Mouse (Mus musculus) cerebellum, adult 9-10 months (tissue): Measurements from ENCODE around the gene Aff1.

Experiments used
- DNase-seq: peaks from one replicate; pipeline ENCODE4 v3.0.0; 2022

The Aff1 gene

DNA sequence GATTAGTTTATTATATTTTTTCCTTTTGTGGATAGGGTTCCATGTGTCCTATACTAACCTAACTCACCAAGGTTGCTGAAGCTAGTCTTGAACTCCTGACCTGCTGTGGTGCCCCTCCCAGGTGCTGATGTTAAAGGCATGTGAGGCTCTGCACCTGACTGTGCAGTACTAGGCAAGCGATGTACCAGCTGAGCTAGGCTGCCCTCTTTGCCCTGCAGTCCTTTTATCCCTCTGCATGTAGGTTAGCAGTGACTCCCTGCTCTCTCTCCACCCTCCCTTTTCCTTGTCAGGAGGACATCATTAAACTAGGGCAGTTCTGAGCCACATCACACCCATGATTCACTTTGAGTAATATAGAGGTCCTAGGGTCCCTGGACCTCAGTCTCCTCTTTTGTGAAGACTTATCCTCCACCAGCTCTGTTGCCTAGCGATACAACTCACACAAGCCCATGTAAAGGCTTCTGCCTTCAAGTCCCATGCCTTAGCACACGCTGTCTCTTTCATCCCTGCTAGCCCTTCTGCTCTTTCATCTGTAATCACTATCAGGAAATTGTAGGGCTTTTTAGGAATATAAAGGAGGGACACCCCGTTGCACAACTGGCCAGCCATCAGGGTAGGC lies 35.7 kb downstream of the Aff1 start:
- no peak for DNase-seq

DNA sequence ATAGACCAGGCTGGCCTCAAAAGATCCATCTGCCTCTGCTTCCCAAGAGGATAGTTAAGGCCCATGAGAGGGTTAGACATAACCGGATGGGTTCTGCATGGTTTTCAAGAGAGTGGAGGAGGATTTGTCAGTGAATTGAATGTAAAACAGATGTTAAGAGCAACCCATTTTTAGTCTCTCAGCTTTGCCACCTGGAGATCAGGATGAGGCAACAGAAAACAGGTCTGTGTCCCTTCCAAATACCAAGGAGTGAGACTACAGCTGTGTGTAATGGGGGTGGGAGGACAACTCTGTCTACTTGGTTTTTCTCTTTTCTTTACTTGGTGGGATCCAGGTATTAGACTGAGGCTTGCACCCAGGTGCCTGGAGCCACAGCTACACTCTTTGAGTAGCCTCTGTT lies 37.1 kb downstream of the Aff1 start:
- DNase-seq: no peak

DNA sequence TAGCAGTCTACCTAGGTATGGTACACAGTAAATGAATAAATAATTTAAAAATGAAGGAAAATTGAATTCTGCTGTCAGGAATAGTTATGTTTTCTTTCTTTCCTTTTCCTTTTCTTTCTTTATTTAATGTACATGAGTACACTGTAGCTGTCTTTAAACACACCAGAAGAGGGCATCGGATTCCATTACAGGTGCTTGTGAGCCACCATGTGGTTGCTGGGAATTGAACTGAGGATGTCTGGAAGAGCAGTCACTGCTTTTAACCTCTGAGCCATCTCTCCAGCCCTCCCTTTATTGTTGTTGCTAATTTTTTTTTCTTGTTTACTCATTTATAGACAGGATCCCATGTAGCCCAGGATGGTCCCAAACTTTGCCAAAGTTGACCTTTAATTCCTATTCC lies 38.0 kb downstream of the Aff1 start:
- DNase-seq: no peak

DNA sequence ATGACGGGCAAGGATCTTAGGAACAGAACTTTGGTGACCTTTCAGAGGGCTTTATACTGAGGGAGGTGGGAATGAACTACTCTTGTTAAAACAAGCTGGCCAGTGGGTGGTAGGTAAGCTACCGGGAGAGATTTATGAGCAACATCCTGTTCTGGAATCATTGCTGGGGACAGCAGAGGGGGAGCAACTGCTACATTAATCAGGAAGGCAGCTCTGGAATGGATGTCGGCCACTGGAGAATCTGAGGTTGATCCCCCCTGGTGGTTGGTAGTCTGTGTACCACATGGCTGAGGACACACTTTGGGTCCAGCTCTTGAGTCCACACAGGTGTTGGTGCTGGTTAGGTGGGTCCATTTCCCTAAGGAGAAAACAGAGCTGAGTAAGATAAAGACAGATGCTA lies 38.6 kb downstream of the Aff1 start:
- no peak for DNase-seq

DNA sequence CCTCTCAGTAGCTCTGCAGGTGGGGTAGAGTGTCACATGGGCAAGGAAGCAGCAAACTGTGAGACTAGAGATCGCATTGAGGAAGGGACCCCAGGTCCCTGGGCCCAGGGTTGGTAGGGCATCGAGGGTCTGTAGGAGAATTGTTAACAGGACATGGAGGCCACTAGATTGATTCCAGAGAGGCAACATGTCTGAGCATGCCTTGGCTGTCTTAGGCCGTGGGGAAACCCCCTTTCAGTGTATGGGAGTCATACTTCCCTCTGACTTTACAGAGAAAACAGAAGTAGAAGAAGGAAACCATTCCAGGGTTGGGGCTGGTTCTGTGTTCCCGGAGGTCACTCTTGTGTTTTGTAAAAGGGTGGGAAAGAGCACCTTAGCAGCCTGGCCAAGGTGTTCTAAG lies 40.4 kb downstream of the Aff1 start:
- no peak for DNase-seq

DNA sequence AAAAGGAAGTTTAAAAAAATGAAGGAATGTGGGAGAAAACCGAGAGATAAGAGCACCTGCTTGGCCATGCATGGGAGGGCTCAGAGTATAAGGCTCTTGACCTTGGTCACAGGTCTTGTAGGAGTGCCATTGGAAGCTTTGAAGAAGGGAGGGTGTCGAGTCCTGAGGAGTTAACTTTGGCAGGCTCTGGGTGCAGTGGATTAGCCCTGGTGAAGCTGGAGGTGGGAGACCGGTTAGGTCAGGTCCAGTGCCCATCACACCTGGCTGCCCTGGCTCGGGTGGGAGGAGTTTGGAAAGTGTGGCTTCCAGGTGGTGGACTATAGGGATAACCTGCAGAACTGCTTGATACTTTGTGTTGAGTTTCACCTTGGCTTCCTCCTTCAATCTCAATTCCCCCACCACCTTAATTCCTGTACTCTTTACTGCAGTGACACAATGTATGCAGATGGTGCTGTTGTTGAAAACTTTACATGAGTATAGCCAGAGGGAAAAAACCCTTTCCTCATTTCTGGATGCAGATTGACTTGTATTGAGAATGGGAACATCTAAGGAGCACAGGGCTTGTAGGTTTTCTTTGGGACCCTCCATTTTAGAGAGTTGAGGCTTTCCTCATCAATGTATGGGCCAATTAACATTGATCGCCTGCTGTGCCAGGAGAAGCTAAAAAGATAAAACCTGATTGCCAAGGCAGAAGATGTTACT lies 43.4 kb downstream of the Aff1 start:
- no peak for DNase-seq

DNA sequence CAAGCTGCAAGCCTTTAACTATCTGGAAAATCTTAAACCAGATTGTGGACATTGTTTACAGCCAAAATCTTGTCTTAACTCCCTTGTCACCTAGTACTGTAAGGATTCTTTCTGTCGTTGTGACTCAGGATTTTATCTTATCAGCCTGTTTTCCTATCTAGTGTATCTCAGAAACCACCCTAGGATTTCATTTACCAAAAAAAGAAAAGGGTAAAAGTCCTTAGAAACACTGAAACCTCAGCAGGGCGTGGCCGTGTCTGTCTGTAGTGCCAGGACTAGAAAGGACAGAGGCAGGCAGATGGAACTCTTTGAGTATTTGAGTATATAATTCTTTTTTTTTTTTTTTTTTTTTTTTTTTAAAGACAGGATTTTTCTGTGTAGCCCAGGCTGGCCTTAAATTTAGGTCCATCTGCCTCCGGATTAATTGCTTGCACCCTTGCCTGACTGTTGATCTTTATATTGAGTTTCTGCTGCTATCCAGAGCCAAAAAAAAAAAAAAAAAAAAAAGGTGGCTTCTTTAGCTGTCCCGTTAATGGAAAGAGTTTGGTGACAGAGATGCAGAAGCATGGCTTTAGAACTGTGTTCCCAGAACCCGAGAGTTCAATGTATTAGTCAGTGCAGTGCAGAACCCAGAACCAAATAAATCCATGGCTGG lies 44.5 kb downstream of the Aff1 start:
- no peak for DNase-seq

DNA sequence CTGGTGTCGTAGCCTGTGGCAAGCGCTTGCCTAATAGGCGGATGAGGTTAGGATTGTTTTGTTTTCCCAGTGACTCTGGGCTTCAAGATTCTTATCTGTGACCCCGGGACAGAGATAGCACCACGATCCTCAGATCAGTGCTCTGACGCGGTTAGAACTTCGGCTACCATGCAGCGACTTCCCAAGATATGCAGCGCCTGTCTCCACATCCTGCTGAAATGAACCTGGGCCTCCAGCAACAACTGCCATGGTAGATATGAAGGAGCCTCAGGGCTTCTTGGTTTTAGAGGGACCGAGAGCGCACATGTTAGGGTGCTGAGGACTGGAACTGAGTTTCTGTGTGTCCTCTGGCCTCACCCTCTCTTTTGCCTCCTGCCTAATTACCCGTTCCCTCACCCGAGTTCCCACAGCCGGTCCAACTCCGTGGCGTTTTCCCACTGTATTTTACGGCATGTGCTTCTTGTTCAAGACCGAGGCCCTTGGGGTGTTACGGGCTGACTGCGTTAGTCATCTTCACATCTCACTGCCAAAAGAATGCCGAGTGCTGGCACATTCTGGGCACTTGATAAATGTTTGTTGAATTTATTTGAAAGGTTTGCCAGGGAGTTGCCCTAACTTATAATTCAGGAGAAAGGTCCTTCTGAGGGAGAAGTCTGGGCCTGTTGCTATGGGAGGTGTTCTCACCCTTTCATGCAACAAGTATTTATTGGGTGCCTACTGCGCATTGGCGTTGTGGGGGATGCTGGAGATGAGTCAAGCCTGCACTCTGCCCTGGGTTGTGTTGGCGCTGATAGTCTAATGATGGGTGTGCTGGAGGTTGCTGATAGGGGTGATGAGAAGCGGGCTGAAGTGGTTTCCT lies 45.3 kb downstream of the Aff1 start:
- no peak for DNase-seq

DNA sequence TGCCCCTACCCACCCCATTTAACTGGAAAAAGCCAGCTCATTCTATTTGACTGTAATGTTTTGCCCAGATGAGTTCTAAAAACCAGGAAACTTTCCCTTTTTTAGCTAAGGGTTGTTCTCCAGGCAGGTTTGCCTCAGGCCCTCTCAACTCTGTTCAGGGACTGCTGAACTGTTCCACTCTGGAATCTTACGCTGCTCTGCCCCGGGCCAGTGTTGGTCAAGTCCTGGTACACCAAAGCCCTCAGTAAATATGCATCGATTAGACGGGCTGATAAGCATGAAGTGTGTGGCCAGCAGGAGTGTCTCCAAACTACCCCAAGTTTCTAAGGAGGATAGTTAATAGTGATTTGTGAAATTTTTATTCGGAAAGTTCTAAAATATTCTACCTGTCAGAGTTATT lies 46.3 kb downstream of the Aff1 start:
- no peak for DNase-seq

DNA sequence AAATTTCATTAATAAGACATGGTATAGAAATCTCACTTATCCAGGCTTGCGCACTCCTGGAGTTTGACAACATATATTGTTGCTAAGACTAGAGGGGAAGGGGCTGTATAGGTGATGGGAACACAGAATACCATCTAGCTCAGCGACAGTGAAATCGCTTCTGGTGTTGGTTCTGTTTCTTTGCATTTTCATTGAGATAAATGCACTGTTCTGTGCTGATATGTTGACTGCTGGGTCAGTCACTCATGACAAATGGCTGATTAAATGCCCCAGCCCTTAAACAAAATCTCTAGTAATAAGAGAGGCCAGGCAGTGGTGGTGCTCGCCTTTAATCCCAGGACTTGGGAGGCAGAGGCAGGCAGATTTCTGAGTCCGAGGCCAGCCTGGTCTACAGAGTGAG lies 47.0 kb downstream of the Aff1 start:
- no peak for DNase-seq

DNA sequence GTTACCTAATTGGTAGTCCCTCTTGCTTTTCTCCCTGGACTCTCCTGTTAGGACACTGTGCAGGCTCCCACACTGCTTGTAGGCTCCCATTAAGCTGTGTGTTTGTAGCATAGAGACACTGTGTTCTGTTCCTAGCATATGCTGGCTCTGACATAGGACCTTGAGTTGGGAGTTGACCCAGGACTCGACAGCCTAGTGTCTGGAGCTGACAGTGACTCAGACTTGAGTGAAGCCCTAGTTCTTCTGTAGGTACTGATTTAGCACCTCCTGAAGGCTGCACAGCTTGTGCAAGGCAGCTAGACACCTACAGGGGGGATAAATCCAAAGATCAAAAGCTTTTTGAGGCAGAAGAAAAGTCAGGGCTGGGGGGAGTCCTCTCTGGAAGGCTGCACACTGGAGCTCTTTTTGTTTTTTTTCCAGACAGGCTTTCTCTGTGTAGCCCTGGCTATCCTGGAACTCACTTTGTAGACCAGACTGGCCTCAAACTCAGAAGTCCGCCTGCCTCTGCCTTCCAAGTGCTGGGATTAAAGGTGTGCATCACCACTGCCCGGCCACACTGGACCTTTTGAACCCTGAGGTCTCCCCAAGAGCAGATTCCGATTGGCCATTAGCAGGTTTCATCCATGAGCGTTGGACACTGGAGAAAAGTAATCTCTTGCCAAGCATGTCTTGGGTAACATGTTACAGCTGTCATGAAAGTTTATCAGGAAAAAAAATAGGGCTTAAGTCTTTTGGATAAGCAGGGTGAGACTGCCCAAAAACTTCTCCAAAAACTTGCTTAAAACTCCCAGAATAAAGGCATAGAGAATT lies 48.1 kb downstream of the Aff1 start:
- DNase-seq: no peak

DNA sequence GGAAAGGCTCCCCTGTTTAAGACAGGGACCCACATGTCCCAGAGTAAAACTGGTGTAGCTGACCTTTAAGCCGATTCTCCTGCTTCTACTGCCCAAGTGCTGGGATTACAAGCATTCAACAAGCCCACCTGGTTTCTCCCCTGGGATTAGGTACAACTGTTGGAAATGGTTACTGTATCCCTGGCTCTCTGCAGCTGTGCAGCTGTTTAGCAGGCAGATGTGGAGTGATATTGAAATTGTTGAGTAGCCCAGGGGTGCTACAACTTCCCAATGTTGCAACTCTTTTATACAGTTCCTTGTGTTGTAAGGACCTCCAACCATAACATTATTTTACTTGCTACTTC lies 48.7 kb downstream of the Aff1 start:
- no peak for DNase-seq

DNA sequence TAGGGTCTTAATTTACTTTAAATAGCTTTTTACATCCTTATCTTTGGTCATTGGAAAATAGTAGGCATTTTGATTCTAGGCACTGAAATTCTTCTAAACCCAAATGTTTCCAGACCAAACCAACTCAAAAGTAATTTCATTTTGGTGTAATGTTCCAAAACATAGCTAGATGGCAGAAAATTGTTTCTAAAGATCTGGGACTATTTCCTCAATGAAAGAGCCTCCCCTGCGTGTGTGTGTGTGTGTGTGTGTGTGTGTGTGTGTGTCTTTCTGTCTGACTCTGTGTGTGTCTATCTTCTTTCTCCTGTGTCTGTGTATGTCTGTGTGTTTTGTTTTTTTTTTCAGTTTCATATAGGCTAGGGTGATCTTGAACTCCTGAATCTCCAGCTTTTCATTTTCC lies 49.3 kb downstream of the Aff1 start:
- no peak for DNase-seq

DNA sequence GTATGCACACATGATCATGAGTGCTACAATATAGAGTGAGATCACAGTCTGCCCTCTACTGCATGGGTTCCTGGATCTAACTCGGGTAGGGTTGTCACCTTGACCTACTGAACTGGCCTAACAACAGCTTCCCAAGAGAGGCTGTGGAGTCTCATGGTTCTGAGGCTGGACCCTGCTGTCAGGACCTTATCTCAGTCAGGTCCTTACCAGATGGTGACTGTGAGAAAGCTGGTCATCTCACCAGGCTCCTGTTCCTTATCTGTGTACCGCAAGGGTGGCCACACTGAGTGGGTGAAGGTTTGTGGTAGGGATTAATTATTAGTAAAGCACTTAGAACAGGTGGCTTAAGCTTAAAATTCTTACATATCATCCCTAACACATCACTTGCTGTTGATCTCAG lies 49.8 kb downstream of the Aff1 start:
- no peak for DNase-seq

DNA sequence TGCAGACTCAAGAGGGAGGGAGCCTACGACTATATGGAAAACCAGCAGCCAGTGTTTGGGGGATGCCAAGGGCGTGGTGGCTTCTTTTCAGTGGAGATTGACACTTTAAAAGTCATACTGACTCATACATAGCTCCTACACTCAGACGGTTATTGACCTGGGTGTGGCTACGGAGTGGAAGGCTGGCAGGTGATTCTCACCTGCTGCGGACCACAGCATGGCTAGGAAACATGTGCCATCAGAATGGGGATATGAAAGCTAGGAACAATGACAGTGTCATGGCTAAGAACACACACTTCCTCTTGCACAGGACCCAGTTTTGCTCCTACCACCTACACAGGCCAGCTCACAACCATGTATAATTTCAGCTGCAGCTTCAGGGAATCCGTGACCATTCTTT lies 52.4 kb downstream of the Aff1 start:
- DNase-seq: no peak

DNA sequence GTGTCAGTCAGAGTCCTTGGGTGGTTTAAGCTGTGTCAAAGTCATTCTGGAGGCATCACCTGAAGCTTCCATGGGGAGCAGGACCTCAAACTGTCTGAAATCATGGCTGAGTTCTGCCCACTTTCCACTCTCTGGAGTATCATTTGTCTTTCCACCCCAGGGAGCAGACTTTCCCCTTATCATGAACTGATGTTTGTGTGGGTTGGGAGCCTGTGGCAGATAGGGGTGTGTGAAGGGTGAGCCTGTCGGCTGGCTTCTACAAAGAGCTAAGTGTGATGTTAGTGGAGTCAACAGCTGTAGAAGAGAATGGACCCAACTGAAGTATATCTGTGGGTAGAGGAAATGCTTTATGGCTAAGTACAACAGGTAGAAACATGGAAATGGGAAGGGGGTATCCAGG lies 53.5 kb downstream of the Aff1 start:
- DNase-seq: no peak

DNA sequence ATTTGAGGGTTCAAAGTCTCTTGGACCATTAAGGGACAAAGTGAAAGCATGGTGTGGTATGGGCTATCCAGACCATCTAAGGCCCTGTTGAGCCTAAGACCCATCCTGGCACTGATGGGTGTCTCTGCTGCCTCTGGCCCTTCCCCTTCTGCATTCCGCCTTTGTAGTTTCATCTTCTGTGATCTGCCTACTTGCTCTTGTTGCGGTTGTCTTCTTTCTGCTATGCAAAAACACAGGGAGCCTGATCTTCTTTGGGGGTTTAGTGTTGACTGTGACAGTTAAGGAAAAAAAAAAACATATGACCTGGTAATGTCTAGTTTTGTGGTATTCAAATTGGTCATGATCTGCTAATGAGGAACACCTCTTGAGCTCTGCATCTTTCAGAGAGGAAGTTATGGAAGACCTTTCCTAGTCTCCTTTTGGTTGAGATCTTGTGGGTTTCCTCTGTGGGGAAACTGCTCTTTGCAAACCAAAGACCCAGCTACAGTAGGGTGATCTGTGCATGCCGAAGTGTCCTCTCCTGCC lies 54.4 kb downstream of the Aff1 start:
- DNase-seq: no peak

DNA sequence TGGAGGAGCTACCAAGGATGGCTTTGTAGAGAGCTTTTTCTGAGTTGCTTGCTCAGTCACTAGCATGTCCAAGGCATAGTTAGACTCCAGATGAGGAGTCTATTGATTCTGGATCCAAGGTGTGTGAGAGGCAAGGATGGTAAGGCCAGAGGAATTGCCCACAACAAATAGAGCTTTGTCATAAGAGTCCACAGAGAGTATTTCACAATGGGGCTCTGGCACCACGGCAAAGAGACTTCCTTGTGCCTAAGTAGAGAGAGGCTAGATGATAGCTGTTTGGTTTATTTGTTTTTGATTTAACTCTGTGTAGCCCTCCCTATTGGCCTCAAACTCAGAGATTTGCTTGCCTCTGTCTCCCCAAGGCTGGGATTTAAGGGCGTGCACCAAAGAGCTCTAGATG lies 54.9 kb downstream of the Aff1 start:
- no peak for DNase-seq

DNA sequence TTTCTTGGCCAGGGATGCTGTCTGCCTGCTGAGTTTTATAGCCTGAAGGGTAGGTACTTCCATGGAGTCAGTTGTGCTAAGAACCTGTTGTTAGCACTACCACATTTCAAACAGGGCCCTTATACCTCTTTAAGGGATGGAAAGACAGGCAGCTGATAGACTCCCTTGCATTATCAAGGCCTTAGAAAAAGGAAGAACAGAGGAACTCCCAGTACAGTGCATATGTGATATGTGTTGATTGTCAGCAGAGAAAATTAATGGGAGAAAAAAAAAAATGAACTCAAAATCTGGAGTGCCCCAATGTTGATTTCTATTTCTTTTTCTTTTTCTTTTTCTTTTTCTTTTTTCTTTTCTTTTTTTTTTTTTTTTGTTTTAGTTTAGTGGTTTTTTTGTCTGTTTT lies 56.2 kb downstream of the Aff1 start:
- no peak for DNase-seq

DNA sequence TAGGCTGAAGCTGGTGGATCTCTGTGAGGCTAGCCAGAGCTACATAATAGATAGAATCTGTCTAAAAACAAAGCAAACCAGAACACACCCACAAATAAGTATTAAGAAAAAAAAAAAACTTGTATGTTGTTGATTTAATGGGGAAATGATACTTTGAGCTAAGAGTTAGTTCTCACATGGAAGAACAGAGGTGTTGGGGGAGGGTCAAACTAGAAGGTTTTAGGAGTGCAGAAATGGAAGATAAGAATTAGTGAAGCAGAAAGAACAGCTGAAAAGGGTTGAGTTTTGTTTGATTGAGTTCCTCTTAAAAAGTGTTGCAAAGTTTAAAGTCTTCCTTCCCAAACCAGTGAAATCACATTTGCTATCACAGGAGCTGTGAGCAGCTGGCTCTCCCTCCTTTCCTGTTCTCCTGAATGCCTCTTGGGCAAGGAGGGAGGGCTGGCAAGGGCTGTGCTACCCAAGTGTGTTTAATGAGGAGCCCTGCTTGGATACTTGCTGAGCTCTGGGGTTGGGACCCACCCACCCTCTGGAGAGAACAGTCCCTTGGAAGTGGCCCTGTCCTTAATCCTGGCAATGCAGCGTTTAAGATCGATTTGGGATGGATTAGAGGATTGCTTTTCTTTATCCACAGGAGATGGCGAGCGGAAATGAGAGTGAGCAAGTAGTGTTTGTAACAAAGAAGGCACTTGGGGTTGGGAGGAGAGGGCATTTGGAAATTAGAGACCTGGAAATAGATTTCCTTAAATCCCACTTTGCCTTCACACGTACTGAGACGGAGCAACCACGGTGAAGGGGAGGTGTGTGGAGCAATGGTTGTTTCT lies 57.5 kb downstream of the Aff1 start:
- no peak for DNase-seq

DNA sequence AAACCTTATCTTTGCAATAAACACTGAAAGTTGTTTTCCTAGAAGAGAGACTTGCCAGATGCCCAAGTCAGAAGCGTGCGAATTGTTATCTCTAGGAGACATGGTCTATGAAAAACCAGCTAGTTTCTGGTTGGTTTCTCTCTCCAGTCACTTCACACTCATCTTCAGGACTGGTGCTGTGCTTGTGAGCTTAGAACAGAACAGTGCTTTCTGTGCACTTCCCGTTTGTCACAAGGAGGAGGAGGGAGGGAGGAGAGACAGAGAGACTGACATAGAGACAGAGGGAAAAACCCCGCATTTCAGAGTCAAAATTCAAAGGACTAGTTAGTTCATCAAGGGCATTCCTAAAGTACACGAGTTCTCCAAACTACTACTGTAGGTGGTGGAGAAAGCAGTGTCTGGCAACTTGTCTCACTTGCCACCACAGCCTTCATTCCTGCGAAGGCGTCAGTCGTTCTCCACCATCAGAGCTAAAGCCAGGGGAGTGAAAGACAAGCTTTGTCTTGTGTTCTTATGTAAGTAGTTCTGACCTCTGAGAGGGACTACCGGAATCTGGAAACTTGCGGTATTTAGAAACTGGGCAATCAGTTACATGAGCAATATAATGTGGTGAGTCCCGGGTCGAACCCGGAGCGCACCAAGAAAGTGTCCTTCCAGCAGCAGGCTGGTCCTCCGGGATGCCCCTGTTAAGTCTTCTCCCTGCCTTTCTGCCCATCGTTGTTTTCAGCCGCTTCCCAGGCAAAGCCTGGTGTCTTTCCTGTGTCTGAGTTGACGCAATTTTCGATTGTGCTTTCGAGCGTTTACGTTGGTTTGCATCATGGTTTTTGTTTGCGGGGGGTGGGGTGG lies 60.7 kb downstream of the Aff1 start:
- DNase-seq: peak; percentile 45
